Mouse (Mus musculus) testis, adult 2 months (tissue): ENCODE measurements at regions not wholly inside any gene's neighbourhood (a gene's known extent, or its start where the extent isn't known, plus 50 kb on each side); places are given as distances from the start of the nearest gene placed in this dataset.

Experiments used
- CTCF ChIP-seq: fragments of 200-500 bp; IDR thresholded peaks from 2 replicates; pipeline ENCODE4 v1.5.1; 2012; ENCODE audit warnings: low read depth, mild to moderate bottlenecking, inconsistent platforms, low read length, moderate library complexity; ENCODE audit not compliant: control insufficient read depth, insufficient read depth, insufficient replicate concordance
- POLR2A ChIP-seq: fragments of 200-500 bp; IDR thresholded peaks from 2 replicates; pipeline ENCODE4 v1.6.1; 2012; ENCODE audit warnings: low read depth, mild to moderate bottlenecking, inconsistent platforms, low read length, moderate library complexity; ENCODE audit not compliant: control insufficient read depth

- TF ChIP-seq CTCF (no peak), POLR2A (no peak)
These were observed 102.6 kb upstream of the Ado start for GRCm38 (mm10) chr10:67651386-67651785.
